Mouse (Mus musculus): ENCODE measurements around the gene Pomgnt1. TPM values are rescaled to one million over a fixed set of nuclear protein-coding genes. Genes with fewer than 3 reads are reported as not detected.
A peak's percentile ranks its signal among the peaks of the same experiment; 100 is the strongest.

Pomgnt1 gene
- polyA plus RNA-seq (2016; fragmentation: Nextera tagmentation; extraction: Ambion mirVana) = 71.5 and 74.8 TPM in 2 replicates

- Histone ChIP-seq H3K9ac (peak within 1 kb of the TSS; percentile 77), H3K27me3 (replicated peaks) (no peaks in the 10 kb centered on the region), H3K4me3 (peak within 1 kb of the TSS; percentile 68), H3K9me3 (replicated peaks) (no peaks in the 10 kb centered on the region), H3K27ac (ENCODE audit: poor library complexity, severe bottlenecking) (peak within 1 kb of the TSS; percentile 65), H3K4me2 (peak within 1 kb of the TSS; percentile 84), H3K4me1 (replicated peaks) (peaks cover 14% of the 10 kb centered on the region), H3K36me3 (peaks cover 15% of the 10 kb centered on the region)
- WGBS = 6% methylated on average over 24 of the region's 24 CpGs
- ATAC-seq (ENCODE audit: insufficient number of reproducible peaks, low FRiP score) = peak; percentile 93
These were observed at the start of gene Pomgnt1, which contains the start of gene Rad54l for GRCm38 (mm10) chr4:116123602-116124519. Gene Pomgnt1, plus strand, starts transcription at chr4:116123840. Gene Rad54l, minus strand, starts transcription at chr4:116123690.

GRCm38 (mm10) chr4:116074145-116074675 is 49.4 kb upstream of the Pomgnt1 start:
- Histone ChIP-seq H3K27me3 (replicated peaks) (no peaks in the 10 kb centered on the region), H3K9ac (peak overlapping the region; percentile 100), H3K36me3 (peaks cover 16% of the 10 kb centered on the region), H3K4me3 (peak overlapping the region; percentile 95), H3K27ac (ENCODE audit: poor library complexity, severe bottlenecking) (peak overlapping the region; percentile 99), H3K4me1 (replicated peaks) (peaks cover 37% of the 10 kb centered on the region), H3K9me3 (replicated peaks) (no peaks in the 10 kb centered on the region), H3K4me2 (peak overlapping the region; percentile 88)
- no peak for ATAC-seq (ENCODE audit: insufficient number of reproducible peaks, low FRiP score)
- WGBS = 1% methylated on average over 8 of the region's 8 CpGs

- H3K9me3 ChIP-seq (replicated peaks) = no peaks in the 10 kb centered on the region
- H3K27me3 ChIP-seq (replicated peaks) = no peaks in the 10 kb centered on the region
- under 1% methylated on average over 55 of the region's 55 CpGs for WGBS
- H3K27ac ChIP-seq (ENCODE audit: poor library complexity, severe bottlenecking) = peak within 1 kb of the TSS; percentile 99
- peak within 1 kb of the TSS; percentile 88 for H3K4me2 ChIP-seq
- peak within 1 kb of the TSS; percentile 100 for H3K9ac ChIP-seq
- H3K4me3 ChIP-seq = peak within 1 kb of the TSS; percentile 95
- ATAC-seq (ENCODE audit: insufficient number of reproducible peaks, low FRiP score) = peak; percentile 92
- H3K4me1 ChIP-seq (replicated peaks) = peaks cover 36% of the 10 kb centered on the region
- H3K36me3 ChIP-seq = peaks cover 11% of the 10 kb centered on the region
These were observed 48.6 kb upstream of the Pomgnt1 start, which contains the start of the genes Uqcrh and Lrrc41 for GRCm38 (mm10) chr4:116074861-116075620. Gene Uqcrh, minus strand, starts transcription at chr4:116075071. Gene Lrrc41, plus strand, starts transcription at chr4:116075269.

- WGBS = 0% methylated on average over 75 of the region's 77 CpGs
- H3K9me3 ChIP-seq (replicated peaks) = no peaks in the 10 kb centered on the region
- H3K4me3 ChIP-seq = peak overlapping the region; percentile 95
- H3K36me3 ChIP-seq = peaks cover 12% of the 10 kb centered on the region
- H3K9ac ChIP-seq = peak overlapping the region; percentile 100
- H3K27me3 ChIP-seq (replicated peaks) = no peaks in the 10 kb centered on the region
- ATAC-seq (ENCODE audit: insufficient number of reproducible peaks, low FRiP score) = peak; percentile 74
- H3K4me1 ChIP-seq (replicated peaks) = peaks cover 31% of the 10 kb centered on the region
- H3K4me2 ChIP-seq = peak overlapping the region; percentile 88
- H3K27ac ChIP-seq (ENCODE audit: poor library complexity, severe bottlenecking) = peak overlapping the region; percentile 99
These were observed 47.8 kb upstream of the Pomgnt1 start for GRCm38 (mm10) chr4:116075631-116076368.

- WGBS = under 1% methylated on average over 37 of the region's 37 CpGs
- peak overlapping the region; percentile 100 for H3K9ac ChIP-seq
- H3K36me3 ChIP-seq = peaks cover 16% of the 10 kb centered on the region
- H3K27me3 ChIP-seq (replicated peaks) = no peaks in the 10 kb centered on the region
- H3K4me2 ChIP-seq = peak overlapping the region; percentile 88
- no peaks in the 10 kb centered on the region for H3K9me3 ChIP-seq (replicated peaks)
- peak; percentile 24 for ATAC-seq (ENCODE audit: insufficient number of reproducible peaks, low FRiP score)
- peaks cover 31% of the 10 kb centered on the region for H3K4me1 ChIP-seq (replicated peaks)
- H3K4me3 ChIP-seq = peak overlapping the region; percentile 95
- H3K27ac ChIP-seq (ENCODE audit: poor library complexity, severe bottlenecking) = peak overlapping the region; percentile 99
These were observed 47.0 kb upstream of the Pomgnt1 start for GRCm38 (mm10) chr4:116076369-116077231.

- WGBS = 40% methylated on average over 3 of the region's 3 CpGs
- H3K36me3 ChIP-seq = peaks cover 23% of the 10 kb centered on the region
These were observed 46.2 kb upstream of the Pomgnt1 start for GRCm38 (mm10) chr4:116077240-116078095.

GRCm38 (mm10) chr4:116088510-116089249 is 35.0 kb upstream of the Pomgnt1 start:
- no peaks in the 10 kb centered on the region for H3K27me3 ChIP-seq (replicated peaks)
- no peak overlapping the region for H3K27ac ChIP-seq (ENCODE audit: poor library complexity, severe bottlenecking)
- H3K9ac ChIP-seq = no peak overlapping the region
- no peak for ATAC-seq (ENCODE audit: insufficient number of reproducible peaks, low FRiP score)
- H3K4me1 ChIP-seq (replicated peaks) = no peaks in the 10 kb centered on the region
- H3K9me3 ChIP-seq (replicated peaks) = no peaks in the 10 kb centered on the region
- WGBS = 85% methylated on average over 23 of the region's 23 CpGs
- H3K4me3 ChIP-seq = no peak overlapping the region
- H3K36me3 ChIP-seq = peaks cover 86% of the 10 kb centered on the region
- H3K4me2 ChIP-seq = no peak overlapping the region

More at GRCm38 (mm10) chr4:116077240-116078095, 46.2 kb upstream of the Pomgnt1 start:
- no peaks in the 10 kb centered on the region for H3K27me3 ChIP-seq (replicated peaks)
- H3K4me1 ChIP-seq (replicated peaks) = peaks cover 28% of the 10 kb centered on the region
- H3K4me2 ChIP-seq = peak overlapping the region; percentile 88
- no peaks in the 10 kb centered on the region for H3K9me3 ChIP-seq (replicated peaks)
- peak overlapping the region; percentile 99 for H3K27ac ChIP-seq (ENCODE audit: poor library complexity, severe bottlenecking)
- H3K9ac ChIP-seq = peak overlapping the region; percentile 100
- peak overlapping the region; percentile 95 for H3K4me3 ChIP-seq
- no peak for ATAC-seq (ENCODE audit: insufficient number of reproducible peaks, low FRiP score)

GRCm38 (mm10) chr4:116096291-116096690 is 27.3 kb upstream of the Pomgnt1 start:
- WGBS = 90% methylated on average over 10 of the region's 10 CpGs
- ATAC-seq (ENCODE audit: insufficient number of reproducible peaks, low FRiP score) = no peak

More at GRCm38 (mm10) chr4:116096291-116096690, 27.3 kb upstream of the Pomgnt1 start:
- Histone ChIP-seq H3K4me2 (no peak overlapping the region), H3K27me3 (replicated peaks) (no peaks in the 10 kb centered on the region), H3K4me1 (replicated peaks) (no peaks in the 10 kb centered on the region), H3K27ac (ENCODE audit: poor library complexity, severe bottlenecking) (no peak overlapping the region), H3K9me3 (replicated peaks) (no peaks in the 10 kb centered on the region), H3K9ac (no peak overlapping the region), H3K4me3 (no peak overlapping the region), H3K36me3 (peaks cover 97% of the 10 kb centered on the region)
